Mouse (Mus musculus): ENCODE data around the gene Pelp1.
A peak's percentile ranks its signal among the peaks of the same experiment; 100 is the strongest.

The Pelp1 gene

DNA sequence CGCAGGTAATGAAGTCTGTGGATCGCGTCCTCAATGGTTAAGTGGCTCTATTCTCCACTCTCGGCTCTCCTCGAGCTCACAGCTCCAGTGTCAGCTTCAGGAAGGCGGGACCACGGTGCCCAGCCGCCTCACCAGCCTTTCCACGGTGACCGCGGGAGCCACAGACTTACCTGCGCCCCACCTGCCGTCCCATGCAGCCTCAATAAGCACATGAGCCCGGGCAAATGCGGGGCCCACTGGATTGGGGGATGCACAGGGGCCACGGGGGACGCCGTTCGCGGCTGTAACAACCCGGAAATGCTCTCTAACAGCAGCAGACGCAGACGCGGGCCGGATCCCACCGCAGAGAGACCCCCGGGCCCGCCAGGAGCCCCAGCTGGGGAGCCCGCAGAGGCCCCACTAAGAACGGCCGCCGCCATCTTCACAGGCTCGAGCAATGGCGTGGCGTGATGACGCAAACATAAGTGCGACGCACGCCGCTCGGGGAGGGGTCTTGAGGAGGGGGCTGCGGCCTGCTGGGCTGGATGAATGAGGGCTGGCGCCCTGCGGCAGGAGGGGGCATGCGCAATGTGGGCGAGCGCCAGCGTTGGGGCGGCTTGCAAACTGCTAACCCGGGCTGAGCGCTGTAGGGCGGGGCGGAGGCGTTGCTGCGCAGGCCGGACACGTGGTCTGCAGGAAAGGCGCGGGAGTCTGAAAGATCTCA is at the start of gene Pelp1:
Gene Pelp1, minus strand, starts transcription at position 438 of the 703 bp plus-strand sequence.
- DNase-seq (ENCODE audit: low spot score in 2 of 2): peak; percentile 91

DNA sequence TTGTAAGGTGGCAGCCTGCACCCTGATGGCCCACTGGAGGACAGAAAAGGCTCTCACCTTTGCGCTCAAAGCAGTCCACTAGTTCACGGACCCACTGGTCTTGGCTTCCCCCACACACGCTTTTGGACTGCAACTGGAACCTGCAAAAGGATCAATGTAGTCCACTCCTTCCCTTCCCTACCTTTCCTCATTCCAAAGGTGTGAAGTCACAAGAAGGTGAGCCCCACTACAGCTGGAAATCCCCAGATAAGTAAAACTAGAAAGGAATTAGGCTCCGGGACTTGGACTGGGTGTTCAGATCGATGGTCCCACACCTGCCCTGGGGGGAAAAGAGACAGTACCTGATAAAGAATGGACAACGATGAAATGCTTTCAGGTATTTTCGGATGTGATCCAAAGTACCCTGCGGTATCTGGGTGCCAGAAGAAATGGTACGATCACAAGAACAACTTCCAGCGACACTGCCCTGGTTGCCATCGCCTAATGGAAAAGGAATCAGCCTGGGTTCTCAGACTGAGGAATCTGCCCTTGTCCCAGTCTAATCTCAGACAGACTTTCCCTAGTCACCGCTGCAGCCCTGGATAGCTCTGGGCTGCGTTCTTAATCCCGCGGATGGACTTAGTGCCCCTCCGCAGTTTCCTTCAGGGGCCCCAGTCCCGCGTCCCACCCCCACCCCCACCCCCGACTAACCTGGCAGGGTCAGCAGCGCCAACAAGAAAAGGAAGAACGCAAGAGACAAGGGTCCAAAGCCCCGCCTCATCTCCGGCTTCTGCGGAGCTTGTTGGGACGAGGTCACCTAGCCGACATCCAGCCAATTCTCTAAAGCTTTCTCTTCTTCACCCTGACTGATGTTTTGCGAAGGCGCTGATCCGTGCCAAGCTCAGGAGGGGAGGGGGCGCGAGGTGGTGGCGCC is 49.1 kb upstream of the Pelp1 start, which contains the start of gene Zmynd15:
Gene Zmynd15, plus strand, starts transcription at position 746 of the 913 bp plus-strand sequence.
- no peak for DNase-seq (ENCODE audit: low spot score in 2 of 2)

DNA sequence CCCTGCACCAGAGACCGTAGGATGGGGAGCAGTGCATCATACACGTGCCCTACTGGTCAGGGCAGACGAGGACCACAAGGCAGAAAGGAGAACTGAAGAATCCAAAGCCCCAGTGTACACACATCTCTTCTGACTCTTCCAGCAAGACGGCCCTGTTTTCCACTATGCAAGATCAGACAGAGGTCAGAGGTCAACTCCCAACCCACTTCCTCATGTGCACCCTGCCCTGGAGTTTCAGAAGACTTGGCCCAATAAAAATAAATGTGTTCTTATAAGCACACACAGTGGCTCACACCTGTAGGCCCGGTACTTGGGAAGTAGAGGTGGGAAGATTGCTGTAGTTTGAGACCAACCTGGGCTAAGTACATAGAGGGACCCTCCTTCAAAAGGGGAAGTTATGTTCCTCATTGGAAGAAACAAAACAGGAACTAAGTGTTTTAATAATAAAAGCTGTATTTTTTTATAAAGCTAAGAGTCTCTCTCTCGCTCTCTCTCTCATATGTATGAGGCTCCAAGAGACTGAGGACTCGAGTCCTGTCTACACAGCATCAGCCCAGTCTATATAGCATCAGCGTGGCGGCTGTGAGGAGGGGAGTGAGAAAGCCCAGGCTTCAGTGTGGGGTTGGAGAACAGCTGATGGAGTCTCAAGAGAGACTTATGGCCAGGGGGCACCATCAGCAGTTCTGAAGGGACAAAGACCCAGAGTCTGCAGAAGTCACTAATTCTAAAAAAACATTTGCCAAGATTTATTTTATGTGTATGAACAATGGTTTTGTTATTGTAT is 43.6 kb upstream of the Pelp1 start:
- DNase-seq (ENCODE audit: low spot score in 2 of 2): no peak

DNA sequence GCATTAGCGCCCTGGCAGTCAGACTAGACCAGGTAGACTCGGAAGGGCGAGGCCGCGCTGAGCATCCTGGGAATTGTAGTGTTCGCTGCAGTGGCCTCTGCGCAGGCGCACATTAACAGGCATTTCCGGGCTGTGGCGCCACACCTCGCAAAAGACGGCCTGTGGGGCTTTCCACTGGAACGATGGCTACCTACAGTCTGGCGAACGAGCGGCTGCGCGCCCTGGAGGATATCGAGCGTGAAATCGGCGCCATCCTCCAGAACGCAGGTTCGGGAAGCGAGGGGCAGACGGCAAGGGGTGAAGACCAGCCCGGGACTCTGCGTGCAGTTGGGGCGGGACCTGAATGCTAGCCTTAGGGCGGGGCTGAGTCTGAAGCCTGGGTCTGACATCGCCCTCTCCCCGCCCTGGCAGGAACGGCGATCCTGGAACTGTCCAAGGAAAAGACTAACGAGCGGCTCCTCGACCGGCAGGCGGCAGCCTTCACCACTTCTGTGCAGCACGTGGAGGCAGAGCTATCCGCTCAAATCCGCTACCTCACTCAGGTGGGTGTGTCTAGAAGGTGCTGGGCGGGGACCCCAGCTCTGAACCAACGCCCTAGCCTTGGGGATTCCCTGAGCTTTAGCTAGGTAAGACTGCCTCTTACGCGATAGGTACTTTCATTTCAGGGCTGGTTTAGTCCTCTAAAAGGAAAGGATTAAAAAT is 42.1 kb upstream of the Pelp1 start, which contains the start of gene Med11:
Gene Med11, plus strand, starts transcription at position 123 of the 702 bp plus-strand sequence.
- DNase-seq (ENCODE audit: low spot score in 2 of 2): peak; percentile 96

DNA sequence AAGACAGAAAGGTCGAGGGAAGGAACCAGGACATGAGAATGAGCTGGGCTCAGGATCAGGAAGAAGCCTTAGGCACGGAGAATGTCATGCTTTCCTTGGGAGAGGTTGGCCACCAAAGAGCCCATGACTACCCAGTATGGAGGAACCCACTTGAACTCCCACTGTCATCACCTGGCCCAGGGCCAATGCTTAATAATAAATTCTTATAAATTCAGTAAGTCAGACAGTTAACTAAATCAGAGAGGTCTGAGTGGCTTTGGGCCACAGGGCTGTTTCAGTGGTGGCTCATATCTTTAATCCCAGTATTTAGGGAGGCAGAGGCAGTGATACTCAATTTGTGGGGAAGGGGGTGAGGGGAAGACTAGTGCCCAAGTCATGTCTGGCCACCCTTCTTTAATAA is 41.1 kb upstream of the Pelp1 start:
- no peak for DNase-seq (ENCODE audit: low spot score in 2 of 2)

DNA sequence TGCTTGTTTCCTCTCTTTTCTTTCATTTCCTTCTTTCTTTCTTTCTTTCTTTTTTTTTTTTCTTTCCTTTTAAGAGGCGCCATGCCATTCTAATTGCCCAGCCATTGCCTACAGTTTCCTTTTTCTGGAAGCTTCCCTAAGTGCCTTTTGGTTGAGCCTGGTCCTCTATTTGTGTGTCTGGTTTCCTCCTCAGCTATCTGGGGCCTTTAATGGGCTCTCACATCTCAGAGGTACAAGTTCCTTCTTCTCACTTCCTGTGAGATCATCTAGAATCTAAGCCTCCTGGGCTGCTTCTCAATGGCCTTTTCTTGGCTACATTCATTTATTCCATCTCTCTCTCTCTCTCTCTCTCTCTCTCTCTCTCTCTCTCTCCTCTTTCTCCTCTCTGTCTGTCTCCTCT is 37.5 kb upstream of the Pelp1 start:
- no peak for DNase-seq (ENCODE audit: low spot score in 2 of 2)

DNA sequence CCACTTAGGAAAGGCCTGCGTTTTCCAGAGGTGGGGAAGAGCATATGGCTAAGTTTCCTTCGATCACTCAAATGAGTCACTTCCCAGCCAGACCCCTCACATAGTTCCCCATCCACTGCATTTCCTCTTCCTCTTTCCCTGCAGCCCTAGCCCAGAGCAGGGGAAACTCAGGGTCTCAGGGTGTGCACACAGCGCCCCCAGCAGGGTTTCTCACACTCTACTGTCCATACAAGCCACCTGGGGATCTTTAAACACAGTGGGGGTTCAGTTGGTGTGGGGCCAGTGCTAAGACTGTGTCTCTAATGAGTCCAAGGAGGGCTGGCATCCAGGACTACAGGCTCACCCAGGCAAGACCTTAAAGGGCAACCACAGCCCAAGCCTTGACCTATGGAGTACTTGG is 36.9 kb upstream of the Pelp1 start:
- no peak for DNase-seq (ENCODE audit: low spot score in 2 of 2)

DNA sequence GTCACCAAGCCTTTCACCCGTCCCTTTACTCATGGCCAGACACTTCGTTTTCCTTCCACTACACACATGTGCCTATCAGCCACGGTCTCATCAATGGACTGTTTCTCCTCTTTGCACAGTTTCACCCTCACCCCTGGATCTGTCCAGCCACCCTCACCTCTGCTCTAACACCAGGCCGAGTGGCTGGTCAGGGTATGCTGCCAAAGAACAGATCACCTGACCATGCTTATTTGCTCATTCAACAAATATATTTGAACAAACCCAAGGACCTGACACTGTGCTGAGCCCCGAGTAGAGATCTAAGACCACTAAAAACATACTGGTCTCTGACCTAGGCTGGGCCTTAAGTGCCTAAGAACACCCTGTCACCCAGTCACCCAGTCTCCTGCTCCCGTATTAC is 34.8 kb upstream of the Pelp1 start:
- no peak for DNase-seq (ENCODE audit: low spot score in 2 of 2)

DNA sequence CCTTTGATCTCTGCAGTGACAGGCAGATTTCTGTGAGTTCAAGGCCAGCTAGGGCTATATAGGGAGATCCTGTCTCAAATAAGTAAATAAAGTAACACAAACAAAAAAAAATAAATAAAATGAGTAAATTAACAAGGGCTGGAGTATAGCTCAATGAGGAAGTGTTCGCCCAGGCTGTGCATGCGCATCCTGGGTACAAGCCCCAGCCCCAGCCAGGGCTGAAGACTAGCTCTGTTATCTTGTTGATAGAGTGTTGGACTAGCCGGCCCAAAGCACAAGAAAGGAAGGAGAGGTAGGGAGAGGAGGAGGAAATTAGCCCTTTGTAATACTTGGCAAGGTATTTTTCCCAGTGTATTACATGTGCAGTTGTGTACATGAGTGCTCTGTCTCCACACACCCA is 34.1 kb upstream of the Pelp1 start:
- no peak for DNase-seq (ENCODE audit: low spot score in 2 of 2)

DNA sequence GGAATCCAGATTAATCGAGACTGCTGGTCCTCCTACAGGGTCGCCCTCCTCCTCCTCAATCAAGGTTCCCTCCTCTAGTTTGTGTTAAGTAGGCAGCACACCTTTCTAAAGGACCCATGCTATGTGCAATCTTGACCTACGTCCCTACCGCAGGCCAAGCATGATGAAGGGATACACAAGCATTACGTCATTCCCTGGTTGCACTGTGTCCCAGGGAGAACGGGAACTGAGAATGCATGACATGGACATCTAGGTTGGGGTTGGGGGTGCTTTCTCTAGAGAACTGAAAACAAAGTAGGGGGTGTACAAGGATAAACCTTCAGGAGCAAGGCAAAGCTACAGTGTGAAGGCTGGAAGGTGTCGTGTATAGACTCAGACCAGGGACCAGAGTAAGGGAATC is 32.1 kb upstream of the Pelp1 start:
- no peak for DNase-seq (ENCODE audit: low spot score in 2 of 2)

DNA sequence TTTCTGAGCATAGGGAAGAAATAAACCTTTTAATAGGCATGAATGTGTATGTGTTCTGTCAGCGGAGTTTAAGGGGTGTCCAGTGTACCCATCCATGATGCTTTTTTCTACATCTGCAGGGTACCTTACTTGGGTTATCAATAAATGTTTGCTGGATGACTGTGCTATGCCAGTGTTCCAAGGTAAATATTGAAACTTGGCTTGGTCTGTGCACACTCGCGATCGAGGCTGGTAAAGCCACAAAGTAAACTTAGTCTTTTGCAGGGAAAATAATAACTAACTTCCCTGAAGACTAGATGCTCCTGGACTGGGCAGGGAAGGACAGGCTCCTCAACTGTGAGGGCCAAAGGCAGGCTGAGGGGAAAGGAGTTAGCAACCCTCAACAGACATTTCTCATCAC is 30.8 kb upstream of the Pelp1 start:
- DNase-seq (ENCODE audit: low spot score in 2 of 2): no peak

DNA sequence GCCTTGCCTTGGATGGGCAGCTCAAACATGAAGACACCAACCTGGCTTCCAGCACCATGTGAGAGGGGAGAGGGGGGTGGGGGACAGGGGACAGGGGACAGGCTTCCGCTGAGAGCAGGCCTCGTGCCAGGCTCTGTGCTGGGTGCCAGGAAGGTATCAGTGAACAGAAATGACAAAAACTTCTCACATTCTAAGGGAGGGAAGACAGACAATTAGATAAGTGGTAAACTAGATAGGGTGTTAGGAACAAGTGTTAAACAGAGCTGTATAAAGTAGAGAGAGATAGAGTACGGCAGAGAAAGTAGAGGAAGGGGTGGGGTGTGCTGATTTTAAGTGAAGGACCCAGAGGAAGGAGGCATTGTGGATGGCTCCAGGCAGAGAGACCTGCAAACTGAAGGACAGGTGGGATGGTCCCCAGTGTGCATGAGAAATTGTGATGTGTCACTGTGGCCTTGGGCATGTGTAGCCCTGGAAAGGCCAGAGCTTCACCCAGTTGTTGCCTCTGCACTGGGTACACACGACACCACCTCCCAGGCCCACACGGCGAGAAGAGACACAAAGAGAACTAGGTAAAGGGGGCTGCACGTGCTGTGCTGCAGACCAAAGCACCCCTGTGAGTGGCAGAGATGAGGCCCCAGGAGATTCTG is 29.0 kb upstream of the Pelp1 start:
- DNase-seq (ENCODE audit: low spot score in 2 of 2): no peak

DNA sequence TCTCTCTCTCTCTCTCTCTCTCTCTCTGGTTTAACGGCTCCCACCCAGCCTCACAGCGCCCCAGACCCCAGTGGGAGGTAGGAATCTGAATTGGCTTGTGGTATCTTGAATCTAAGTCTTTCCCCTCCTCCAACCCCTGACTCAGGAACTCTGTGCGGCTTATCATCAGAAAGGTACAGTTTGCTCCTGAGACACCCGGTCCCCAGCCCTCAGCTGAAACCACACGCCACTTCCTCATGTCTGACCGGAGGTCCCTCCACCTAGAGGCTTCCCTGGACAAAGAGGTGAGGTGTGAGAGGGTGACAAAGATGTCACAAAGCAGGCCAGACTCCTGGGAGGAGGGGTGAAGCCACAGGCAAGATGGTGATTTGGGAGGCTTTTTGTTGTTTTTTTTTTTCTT is 27.6 kb upstream of the Pelp1 start:
- no peak for DNase-seq (ENCODE audit: low spot score in 2 of 2)

DNA sequence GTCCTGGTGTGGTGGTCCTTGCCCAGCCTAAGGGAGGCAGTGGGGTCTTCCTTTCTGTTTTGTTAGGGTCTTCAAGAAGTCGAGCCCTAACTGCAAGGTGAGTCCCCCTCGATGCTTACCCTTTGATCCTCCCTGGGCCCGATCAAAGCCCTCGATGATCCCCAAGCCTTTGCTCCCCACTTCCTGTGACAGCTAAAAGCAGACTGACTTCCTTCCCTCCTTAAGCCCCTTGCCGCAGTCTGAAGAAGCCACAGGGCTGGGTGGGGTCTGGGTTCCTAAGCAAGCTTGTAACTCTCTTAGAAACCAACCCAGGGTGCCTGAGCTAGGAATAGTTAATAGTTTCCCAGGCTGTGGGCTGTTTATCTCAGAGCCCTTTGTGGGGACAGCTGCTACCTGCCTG is 25.6 kb upstream of the Pelp1 start:
- DNase-seq (ENCODE audit: low spot score in 2 of 2): no peak

DNA sequence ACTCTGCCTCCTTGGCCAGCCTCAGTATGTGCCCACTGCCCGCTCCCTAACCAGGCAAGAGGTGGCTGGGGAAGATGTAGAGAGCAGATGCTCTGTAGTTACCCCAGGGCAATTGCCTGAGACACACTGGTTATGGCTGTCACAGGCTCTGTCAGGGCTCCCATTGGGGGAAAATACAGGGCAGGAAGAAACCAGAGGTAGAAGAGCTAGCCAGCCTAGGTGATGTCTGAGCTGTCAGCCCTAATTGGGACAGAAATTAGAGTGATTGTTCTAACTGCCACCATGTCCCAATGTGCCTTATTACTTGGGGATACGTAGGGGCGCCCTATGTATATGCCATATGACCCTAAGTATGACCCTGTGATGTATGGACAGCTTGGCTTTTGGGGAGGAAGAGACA is 24.1 kb upstream of the Pelp1 start:
- DNase-seq (ENCODE audit: low spot score in 2 of 2): no peak

DNA sequence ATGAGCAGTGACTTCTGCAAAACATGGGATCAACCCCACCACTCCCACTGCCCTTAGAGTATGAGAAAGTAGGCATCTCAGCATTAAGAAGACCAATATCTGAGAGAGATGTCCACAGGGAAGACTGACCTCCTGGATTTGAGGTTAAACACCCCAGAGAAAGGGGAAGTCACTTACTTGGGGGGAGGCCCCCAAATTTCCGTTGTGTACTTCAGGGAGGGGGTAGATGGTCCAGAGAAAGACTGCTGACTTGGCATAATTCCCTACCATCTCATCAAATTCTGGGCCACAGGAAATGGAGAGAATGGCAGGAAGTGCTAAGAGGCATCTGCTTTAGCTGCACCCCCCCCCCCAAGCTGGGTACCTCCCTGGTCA is 23.7 kb upstream of the Pelp1 start:
- no peak for DNase-seq (ENCODE audit: low spot score in 2 of 2)

DNA sequence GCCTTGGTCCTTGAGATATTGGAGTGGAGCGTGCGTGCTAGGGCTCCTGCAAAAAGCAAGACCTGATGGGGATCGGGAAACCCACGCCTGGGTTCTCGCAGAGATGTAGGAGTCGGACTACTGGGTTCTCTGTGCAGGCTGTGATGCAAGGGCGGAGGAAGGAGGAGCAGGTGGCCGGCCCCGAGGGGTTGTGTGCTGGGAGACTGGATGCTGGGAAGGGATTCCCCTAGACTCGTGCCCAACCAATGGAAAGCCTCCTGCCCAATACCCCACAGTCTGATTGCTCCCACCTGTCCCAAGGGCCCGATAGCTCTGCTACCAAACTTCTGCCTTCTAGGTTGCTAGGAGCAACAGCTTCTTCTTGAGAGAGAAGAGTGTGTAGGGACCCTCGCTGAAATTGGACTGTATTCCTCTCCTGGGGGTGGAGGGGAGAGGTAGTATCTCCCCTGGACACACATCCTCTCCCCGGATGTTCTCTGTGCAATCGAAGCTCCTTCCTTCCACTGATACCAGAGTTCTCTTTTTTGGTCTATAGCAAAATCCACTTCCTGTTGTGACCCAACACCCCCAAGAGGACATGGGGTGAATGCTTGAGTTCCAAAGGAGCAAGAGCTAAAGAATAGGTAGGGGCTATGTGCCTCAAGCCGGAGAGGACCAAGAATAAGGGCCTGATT is 23.2 kb upstream of the Pelp1 start:
- DNase-seq (ENCODE audit: low spot score in 2 of 2): no peak

DNA sequence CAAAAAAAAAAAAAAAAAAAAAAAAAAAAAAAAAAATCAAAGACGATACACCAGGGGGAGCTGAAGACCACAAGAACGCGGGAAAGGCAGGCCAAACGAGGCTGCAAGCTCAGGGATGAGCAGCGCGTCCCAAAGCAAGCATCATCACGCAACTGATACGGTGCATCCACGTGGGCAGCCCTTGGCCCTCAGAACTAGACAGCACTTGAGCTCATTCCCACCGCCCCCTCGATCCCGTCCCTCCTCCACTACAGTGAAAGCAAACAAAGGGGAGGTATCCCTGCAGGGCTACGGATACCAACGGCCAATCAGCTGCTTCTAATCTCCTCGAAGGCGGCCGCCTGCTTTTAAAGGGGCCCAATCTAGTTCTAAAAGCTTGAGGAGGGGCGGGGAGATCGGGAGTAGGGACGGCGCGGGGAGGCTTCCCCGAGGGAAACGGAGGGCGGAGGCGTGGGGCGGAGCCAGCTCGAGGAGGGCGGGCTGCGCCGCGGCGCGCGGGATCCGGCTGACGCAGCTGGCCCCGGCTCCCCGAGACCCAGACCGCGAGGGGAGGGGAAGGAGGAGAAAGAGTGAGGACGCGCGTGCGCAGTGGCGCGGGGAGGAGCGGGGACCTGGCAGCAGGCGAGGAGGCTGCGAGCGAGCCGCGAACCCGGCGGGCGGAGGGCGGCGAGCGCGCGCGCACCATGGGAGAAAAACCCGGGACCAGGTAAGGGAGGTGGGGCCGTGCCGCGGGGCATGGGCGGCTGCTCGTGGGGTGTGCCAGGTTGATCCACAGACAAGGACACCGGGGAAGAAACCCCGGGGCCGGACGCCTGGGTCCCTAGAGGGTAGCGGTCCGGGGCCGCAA is 22.4 kb upstream of the Pelp1 start, which contains the start of gene Arrb2:
Gene Arrb2, plus strand, starts transcription at position 588 of the 847 bp plus-strand sequence.
- DNase-seq (ENCODE audit: low spot score in 2 of 2): peak; percentile 98 to 99

DNA sequence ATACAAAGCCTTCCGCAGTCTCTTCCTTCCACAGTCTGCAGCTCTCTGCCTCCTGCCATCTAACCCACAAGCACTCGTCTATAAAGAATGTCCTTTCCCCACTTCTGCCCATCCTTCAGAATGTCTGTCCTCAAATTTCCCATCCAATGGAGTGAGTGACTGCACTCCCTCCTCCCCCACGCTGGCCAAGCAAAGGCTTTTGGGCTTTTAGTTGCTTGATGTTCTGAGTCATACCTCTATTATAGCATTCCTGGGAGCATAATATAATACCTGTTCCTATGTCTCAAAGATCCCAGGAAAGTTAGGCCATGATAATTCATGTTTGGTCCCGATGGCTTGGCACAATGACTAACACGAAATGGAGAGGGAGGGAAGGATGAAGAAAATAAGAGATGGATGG is 21.7 kb upstream of the Pelp1 start:
- DNase-seq (ENCODE audit: low spot score in 2 of 2): no peak

Measured in urinary bladder, postnatal 4 days (tissue).